Mouse (Mus musculus) embryonic facial prominence, embryonic 11.5 days (tissue): ENCODE measurements around the gene Nfib. TPM values are rescaled to one million over a fixed set of nuclear protein-coding genes. Genes with fewer than 3 reads are reported as not detected.

Experiments
- ATAC-seq: fragments of 200-750 bp; cut with Nextera tagmentation; replicated peaks from 2 replicates; pipeline ENCODE4 v1.8.0; 2017; ENCODE audit warnings: low read depth; ENCODE audit not compliant: insufficient number of reproducible peaks, low FRiP score, low TSS enrichment
- DNase-seq: peaks from one replicate; pipeline ENCODE4 v3.0.0-alpha.2; 2015; ENCODE audit warnings: low spot score
- H3K27ac ChIP-seq: fragments of 300-500 bp; sonication (generic); replicated peaks from 2 replicates; pipeline ENCODE4 v1.5.1; 2014; ENCODE audit warnings: mild to moderate bottlenecking, low read depth, low read length, control low read depth
- H3K27me3 ChIP-seq: fragments of 300-500 bp; sonication (generic); 2 replicates; pipeline ENCODE4 v1.6.1; 2014; ENCODE audit warnings: mild to moderate bottlenecking, low read length, moderate library complexity, mixed read lengths; ENCODE audit not compliant: control insufficient read depth, insufficient read depth
- H3K36me3 ChIP-seq: fragments of 300-500 bp; sonication (generic); replicated peaks from 2 replicates; pipeline ENCODE4 v1.6.1; 2014; ENCODE audit warnings: low read depth, mild to moderate bottlenecking, low read length, moderate library complexity, mixed read lengths; ENCODE audit not compliant: control insufficient read depth, insufficient read depth
- H3K4me1 ChIP-seq: fragments of 300-500 bp; sonication (generic); 2 replicates; pipeline ENCODE4 v1.6.1; 2014; ENCODE audit warnings: low read length, mixed read lengths; ENCODE audit not compliant: control insufficient read depth, insufficient read depth
- H3K4me2 ChIP-seq: fragments of 300-500 bp; sonication (generic); 2 replicates; pipeline ENCODE4 v1.6.1; 2014; ENCODE audit warnings: low read depth, mild to moderate bottlenecking, control low read depth, low read length, moderate library complexity
- H3K4me3 ChIP-seq: fragments of 300-500 bp; sonication (generic); 2 replicates; pipeline ENCODE4 v1.5.1; 2014; ENCODE audit warnings: low read depth, low read length, control low read depth
- H3K9ac ChIP-seq: fragments of 300-500 bp; sonication (generic); replicated peaks from 2 replicates; pipeline ENCODE4 v1.6.1; 2014; ENCODE audit warnings: mild to moderate bottlenecking, control low read depth, low read length
- H3K9me3 ChIP-seq: fragments of 300-500 bp; sonication (generic); replicated peaks from 2 replicates; pipeline ENCODE4 v1.6.1; 2016; ENCODE audit warnings: mild to moderate bottlenecking, low read length, inconsistent platforms, mixed read lengths; ENCODE audit not compliant: control insufficient read depth
- WGBS: fragments of 180-500 bp; shearing (Covaris S2); extraction: QIAGEN DNeasy Blood & Tissue Kit; methylation state at CpG from one replicate; pipeline ENCODE4 v1.1.7; 2014; 5-methylcytosine and 5-hydroxymethylcytosine counted together
- polyA plus RNA-seq: library from polyadenylated mRNA; unstranded; fragments of >200 nt; fragmentation: Nextera tagmentation; extraction: Ambion mirVana; gene quantifications from 2 replicates; pipeline ENCODE4 v1.2.1, GENCODE M21; 2014

Gene Nfib
- polyA plus RNA-seq, 1 experiment from 2014 or later: 30.9 TPM

DNA sequence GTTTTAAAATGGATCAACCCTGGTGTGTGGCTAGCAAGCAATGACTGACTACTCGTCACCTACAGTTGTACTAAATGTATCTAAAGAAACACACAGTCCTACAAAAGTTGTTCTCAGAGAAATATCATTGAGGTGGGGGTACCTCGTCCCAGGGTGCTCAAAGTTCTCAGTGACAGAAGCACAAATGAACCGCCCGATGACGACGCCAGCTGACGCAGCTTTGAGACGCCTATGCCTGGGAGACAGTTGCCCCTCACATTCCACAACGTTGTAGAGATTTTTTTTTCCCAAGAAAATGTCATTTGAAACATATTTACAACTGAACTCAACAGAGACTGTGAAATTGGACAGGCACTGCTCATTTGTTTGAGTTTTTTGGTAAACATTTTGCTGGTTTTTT is 414.9 kb downstream of the Nfib start:
- 65% methylated on average over 9 of the region's 9 CpGs for WGBS
- H3K4me1 ChIP-seq: no peaks in the 10 kb centered on the region; the same call in 1 of the 2 replicates
- no peak for DNase-seq

DNA sequence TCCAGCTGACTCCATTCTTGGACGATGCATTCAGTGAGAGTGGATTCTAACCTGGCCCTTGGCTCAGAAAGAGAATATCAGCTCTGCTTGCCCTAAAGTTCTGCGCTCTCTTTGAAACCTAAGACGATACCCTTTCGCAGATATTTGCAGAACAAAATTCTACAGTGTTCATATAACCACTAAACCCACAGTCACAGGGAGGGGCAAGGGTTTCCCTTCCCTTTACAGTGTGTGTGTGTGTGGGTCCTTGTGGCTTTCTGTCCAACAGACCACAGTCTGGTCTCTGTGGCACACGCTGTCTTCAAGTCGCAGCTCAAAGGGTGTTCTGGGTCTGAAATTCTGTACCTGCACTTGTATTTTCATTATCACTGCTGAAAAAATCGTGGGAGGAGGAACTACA is 416.0 kb downstream of the Nfib start:
- H3K4me2 ChIP-seq: no peak overlapping the region
- WGBS: 62% methylated on average over 7 of the region's 7 CpGs

More for the DNA sequence above, 414.9 kb downstream of the Nfib start:
- Histone ChIP-seq H3K36me3 (no peaks in the 10 kb centered on the region), H3K9me3 (no peaks in the 10 kb centered on the region), H3K9ac (no peak overlapping the region), H3K27ac (no peak overlapping the region), H3K27me3 (no peaks in the 10 kb centered on the region), H3K4me2 (no peak overlapping the region), H3K4me3 (no peak overlapping the region)
- no peak for ATAC-seq

GRCm38 (mm10) chr4:82288138-82288537 is 417.4 kb downstream of the Nfib start:
- Histone ChIP-seq H3K4me1 (no peaks in the 10 kb centered on the region; the same call in 1 of the 2 replicates), H3K9me3 (no peaks in the 10 kb centered on the region), H3K4me2 (no peak overlapping the region), H3K36me3 (no peaks in the 10 kb centered on the region), H3K27me3 (no peaks in the 10 kb centered on the region), H3K4me3 (no peak overlapping the region), H3K9ac (no peak overlapping the region), H3K27ac (no peak overlapping the region)
- ATAC-seq (no peak), DNase-seq (no peak)
- WGBS: 73% methylated on average over 2 of the region's 2 CpGs

More for the DNA sequence above, 416.0 kb downstream of the Nfib start:
- Histone ChIP-seq H3K27me3 (no peaks in the 10 kb centered on the region), H3K27ac (no peak overlapping the region), H3K4me1 (no peaks in the 10 kb centered on the region; the same call in 1 of the 2 replicates), H3K9me3 (no peaks in the 10 kb centered on the region), H3K36me3 (no peaks in the 10 kb centered on the region), H3K9ac (no peak overlapping the region), H3K4me3 (no peak overlapping the region)
- no peak for DNase-seq
- no peak for ATAC-seq

DNA sequence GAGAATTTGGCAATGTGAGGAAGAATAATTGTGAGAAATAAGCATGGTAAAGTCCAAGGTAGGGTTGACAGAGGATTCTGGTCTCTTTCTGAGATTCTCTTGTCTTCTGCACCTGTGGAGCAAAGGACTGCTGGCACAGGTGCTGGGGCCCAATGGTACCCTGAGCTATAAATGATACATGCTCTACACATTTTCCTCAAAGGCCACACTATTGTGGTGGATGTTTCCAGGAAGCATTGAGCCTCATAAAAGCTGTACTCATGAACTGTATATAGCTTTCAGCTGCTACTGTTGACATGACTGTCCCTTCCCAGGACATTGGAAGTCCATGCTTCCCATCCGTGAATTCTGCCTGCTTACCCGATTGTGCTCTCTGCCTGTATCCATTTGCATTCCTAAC is 418.1 kb downstream of the Nfib start:
- 86% methylated on average over 2 of the region's 2 CpGs for WGBS
- Histone ChIP-seq H3K9ac (no peak overlapping the region), H3K36me3 (no peaks in the 10 kb centered on the region), H3K27me3 (no peaks in the 10 kb centered on the region), H3K27ac (no peak overlapping the region), H3K4me2 (no peak overlapping the region), H3K4me3 (no peak overlapping the region), H3K9me3 (no peaks in the 10 kb centered on the region), H3K4me1 (no peaks in the 10 kb centered on the region; the same call in 1 of the 2 replicates)
- ATAC-seq (no peak), DNase-seq (no peak)

GRCm38 (mm10) chr4:82286931-82287330 is 418.6 kb downstream of the Nfib start:
- H3K4me1 ChIP-seq: no peaks in the 10 kb centered on the region; the same call in 1 of the 2 replicates
- no peaks in the 10 kb centered on the region for H3K27me3 ChIP-seq
- H3K27ac ChIP-seq: no peak overlapping the region
- H3K36me3 ChIP-seq: no peaks in the 10 kb centered on the region
- no peaks in the 10 kb centered on the region for H3K9me3 ChIP-seq
- WGBS: 88% methylated on average over 2 of the region's 2 CpGs
- DNase-seq (no peak), ATAC-seq (no peak)
- no peak overlapping the region for H3K4me2 ChIP-seq
- H3K4me3 ChIP-seq: no peak overlapping the region
- no peak overlapping the region for H3K9ac ChIP-seq

DNA sequence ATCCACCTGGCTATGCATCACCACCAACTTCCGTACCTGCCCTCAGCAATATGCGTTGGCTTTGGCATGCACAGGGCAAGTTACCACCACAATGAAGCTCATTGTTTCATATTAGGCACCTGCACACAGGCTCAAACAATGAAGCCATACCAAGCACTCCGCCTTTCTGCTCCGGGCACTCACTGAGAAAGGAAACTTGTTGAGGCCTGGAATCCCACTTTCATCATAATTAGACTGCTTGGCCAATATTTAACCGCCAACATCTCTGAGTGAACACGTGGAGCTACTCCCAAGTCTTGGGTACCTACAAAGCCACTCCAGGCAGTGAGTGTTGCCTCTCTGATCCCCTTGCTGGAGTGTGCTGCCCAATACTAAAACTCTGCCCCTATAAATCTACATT is 422.0 kb downstream of the Nfib start:
- Histone ChIP-seq H3K9ac (no peak overlapping the region), H3K4me2 (no peak overlapping the region), H3K9me3 (no peaks in the 10 kb centered on the region), H3K27ac (no peak overlapping the region), H3K4me1 (no peaks in the 10 kb centered on the region), H3K4me3 (no peak overlapping the region), H3K27me3 (no peaks in the 10 kb centered on the region), H3K36me3 (no peaks in the 10 kb centered on the region)
- ATAC-seq: no peak
- DNase-seq: no peak
- WGBS: 90% methylated on average over 6 of the region's 6 CpGs

- Histone ChIP-seq H3K27me3 (no peaks in the 10 kb centered on the region), H3K4me3 (no peak overlapping the region), H3K4me2 (no peak overlapping the region), H3K9ac (no peak overlapping the region), H3K27ac (no peak overlapping the region), H3K36me3 (no peaks in the 10 kb centered on the region), H3K9me3 (no peaks in the 10 kb centered on the region), H3K4me1 (no peaks in the 10 kb centered on the region)
- no peak for DNase-seq
- 80% methylated on average over 2 of the region's 2 CpGs for WGBS
- no peak for ATAC-seq
These were observed 429.6 kb downstream of the Nfib start for GRCm38 (mm10) chr4:82275996-82276395.

GRCm38 (mm10) chr4:82273049-82273754 is 432.3 kb downstream of the Nfib start:
- peaks cover 2% of the 10 kb centered on the region; the same call in 1 of the 2 replicates for H3K4me1 ChIP-seq
- H3K4me2 ChIP-seq: no peak overlapping the region
- H3K27ac ChIP-seq: no peak overlapping the region
- no peak for ATAC-seq
- H3K9me3 ChIP-seq: no peaks in the 10 kb centered on the region
- no peak for DNase-seq
- H3K9ac ChIP-seq: no peak overlapping the region
- no peak overlapping the region for H3K4me3 ChIP-seq
- no peaks in the 10 kb centered on the region for H3K27me3 ChIP-seq
- no peaks in the 10 kb centered on the region for H3K36me3 ChIP-seq
- 89% methylated on average over 4 of the region's 4 CpGs for WGBS
